Mouse (Mus musculus): Measurements from ENCODE around the gene Lrp4. TPM values are rescaled to one million over a fixed set of nuclear protein-coding genes. Genes with fewer than 3 reads are reported as not detected.

The Lrp4 gene
- total RNA-seq (2021): 10 to 100 TPM; 14.4 to 15.4 TPM

DNA sequence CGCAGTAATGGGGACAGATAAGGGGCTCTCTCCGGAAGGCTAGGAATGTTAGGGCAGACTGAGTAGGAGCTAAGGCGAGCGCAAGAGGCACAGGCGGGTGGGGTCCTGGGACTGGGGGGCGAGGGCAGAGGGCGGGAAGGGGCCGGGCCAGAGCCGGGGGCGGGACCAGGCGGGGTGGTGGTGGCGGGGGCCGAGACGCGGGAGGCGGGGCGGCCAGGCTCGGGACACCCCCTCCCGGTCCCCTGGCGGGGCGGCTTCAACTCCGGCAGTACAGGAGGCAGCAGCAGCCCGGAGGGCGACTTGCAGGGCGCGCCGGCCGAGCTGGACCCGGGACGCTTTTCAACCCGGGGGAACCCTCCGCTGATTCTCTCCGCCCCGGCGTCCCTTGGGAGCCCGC, at the start of gene Lrp4:
TSS of gene Lrp4 (plus strand) at position 253 of the 397 bp plus-strand sequence.
- intact Hi-C loops (cut with DNase I): no loop called here
- DNase-seq: peak; percentile 58

- intact Hi-C loops (cut with DNase I): no loop called here
- DNase-seq: no peak
Observed at GRCm38 (mm10) chr2:91408031-91408430, 49.3 kb upstream of the Lrp4 start.

DNA sequence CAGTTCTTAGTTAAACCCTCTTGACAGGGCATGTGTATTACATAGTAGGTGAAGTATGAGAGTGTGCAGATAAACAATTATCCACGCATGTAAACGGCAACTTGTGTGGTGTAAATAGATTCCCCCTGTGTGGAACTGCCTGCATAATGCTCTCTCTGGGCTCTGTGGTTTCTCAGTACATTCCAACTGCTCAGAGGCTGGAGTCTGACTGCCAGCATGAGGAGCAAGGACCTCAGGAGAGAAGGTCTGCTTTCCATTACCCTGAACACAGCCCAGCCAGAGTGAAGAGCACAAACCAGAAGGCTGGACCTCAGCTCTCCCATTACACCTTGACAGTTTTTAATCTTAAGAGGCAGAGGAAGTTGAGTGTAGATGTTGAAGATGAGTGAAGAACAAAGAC, 45.8 kb upstream of the Lrp4 start:
- intact Hi-C loops (cut with DNase I): no loop called here
- no peak for DNase-seq

DNA sequence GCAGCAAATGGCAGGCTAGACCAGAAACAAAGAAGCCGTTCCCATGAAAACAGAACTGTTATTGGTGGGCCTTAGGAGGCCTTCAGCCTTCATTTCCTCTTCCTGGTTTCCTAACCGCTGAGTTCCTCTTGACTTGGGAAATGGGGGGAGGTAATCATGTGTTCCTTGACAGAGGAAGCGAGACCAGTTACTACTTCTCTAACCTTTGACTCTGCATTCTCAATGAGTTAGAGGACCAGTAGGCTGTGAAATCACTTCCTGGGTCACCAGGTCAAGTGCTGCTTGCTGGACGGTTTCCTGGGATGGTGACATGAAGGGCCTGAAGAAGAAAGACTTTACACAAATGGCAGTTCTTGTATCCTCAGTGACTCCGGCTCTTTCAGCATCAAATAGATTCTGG, 45.0 kb upstream of the Lrp4 start:
- no peak for DNase-seq
- intact Hi-C loops (cut with DNase I): no loop called here

- intact Hi-C loops (cut with DNase I): no loop called here
- DNase-seq: no peak
Observed at GRCm38 (mm10) chr2:91413811-91414210, 43.5 kb upstream of the Lrp4 start.

- DNase-seq: no peak
- intact Hi-C loops (cut with DNase I): no loop called here
Observed at GRCm38 (mm10) chr2:91421641-91422040, 35.7 kb upstream of the Lrp4 start.

- intact Hi-C loops (cut with DNase I): no loop called here
- no peak for DNase-seq
Observed at GRCm38 (mm10) chr2:91424061-91424720, 33.1 kb upstream of the Lrp4 start.

DNA sequence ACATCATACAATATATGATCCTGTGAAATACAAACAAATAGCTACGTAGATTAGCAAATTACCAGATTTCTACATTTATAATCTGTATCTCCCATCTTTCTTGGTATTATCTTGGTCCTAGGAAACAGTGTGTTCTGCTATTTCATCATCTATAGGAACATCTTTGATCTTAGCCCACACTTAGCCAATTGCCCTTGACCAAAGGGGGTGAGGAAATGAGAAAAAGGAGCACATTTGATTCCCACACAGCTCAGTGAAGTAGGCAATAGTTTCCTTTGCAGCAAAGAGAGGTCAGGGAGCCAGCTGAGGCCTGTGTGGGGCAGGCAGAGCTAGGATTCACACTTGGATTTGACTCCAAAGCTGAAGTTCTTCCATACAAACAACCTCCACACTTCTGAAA, 31.0 kb upstream of the Lrp4 start:
- no peak for DNase-seq
- intact Hi-C loops (cut with DNase I): no loop called here

GRCm38 (mm10) chr2:91429146-91429545, 28.2 kb upstream of the Lrp4 start:
- no peak for DNase-seq
- intact Hi-C loops (cut with DNase I): no loop called here

DNA sequence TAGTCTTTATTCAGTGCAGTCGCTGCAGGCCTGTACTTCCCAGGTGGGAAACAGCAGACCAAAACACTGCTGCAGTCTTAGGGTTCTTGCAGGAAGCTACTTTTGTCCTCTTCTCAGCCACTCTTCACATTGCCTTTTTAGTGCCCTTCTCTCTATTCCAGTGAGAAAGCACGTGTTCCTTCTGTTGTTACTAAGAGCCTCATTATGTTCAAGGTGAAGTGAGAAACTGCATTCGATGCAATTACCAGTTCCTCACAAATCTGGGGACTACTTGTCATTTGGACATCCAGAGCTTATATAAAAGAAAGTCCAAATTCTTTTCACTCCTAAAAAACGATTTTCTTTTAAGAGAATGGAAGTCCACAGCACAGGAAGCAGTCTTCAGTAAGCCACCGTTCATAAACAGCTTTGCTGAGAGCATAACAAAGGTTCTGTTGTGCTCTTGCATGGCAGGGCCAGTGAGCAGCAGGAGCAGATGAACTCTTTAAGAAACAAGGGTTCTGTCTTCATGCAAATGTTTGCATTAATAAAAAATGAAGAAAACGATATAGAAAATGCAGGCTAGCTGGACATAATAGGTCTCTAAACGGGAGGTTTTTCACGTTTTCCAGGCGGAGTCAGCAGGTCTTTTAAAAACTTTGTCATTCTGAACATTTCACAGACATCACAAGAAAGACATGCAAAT, 27.3 kb upstream of the Lrp4 start:
- DNase-seq: no peak
- intact Hi-C loops (cut with DNase I): loop anchor here (10.0 kb wide), 1 partner anchor 75 kb away; no protein-coding TSS in a partner anchor

DNA sequence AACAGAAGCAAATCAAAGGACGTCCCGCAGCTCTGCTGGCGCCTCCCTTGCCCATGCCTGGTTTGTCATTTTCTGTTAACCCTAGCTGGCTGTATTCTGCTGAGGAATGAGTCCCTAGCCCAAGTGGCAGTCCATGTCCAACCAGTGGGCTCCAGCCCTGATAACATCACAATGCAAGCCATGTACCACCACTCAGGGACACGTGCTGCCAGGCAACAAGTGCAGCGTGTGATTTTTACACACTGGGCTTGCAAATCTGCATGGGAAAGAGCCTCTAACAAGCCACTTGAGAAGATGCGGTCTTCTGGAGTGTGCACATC, 26.8 kb upstream of the Lrp4 start:
- DNase-seq: peak; percentile 57
- intact Hi-C loops (cut with DNase I): loop anchor here (10.0 kb wide), 1 partner anchor 76 kb away; no protein-coding TSS in a partner anchor

GRCm38 (mm10) chr2:91436713-91437112, 20.6 kb upstream of the Lrp4 start:
- no peak for DNase-seq
- intact Hi-C loops (cut with DNase I): loop anchor here (10.0 kb wide), 1 partner anchor 82 kb away; no protein-coding TSS in a partner anchor

- DNase-seq: no peak
- intact Hi-C loops (cut with DNase I): loop anchor here (10.0 kb wide), 1 partner anchor 82 kb away; no protein-coding TSS in a partner anchor
Observed at GRCm38 (mm10) chr2:91437116-91437815, 20.0 kb upstream of the Lrp4 start.

GRCm38 (mm10) chr2:91439271-91439670, 18.0 kb upstream of the Lrp4 start:
- intact Hi-C loops (cut with DNase I): loop anchor here (10.0 kb wide), 1 partner anchor 84 kb away; no protein-coding TSS in a partner anchor
- no peak for DNase-seq

GRCm38 (mm10) chr2:91439876-91440275, 17.4 kb upstream of the Lrp4 start:
- DNase-seq: no peak
- intact Hi-C loops (cut with DNase I): loop anchor here (10.0 kb wide), 1 partner anchor 85 kb away; no protein-coding TSS in a partner anchor

GRCm38 (mm10) chr2:91440686-91441085, 16.6 kb upstream of the Lrp4 start:
- intact Hi-C loops (cut with DNase I): no loop called here
- no peak for DNase-seq

DNA sequence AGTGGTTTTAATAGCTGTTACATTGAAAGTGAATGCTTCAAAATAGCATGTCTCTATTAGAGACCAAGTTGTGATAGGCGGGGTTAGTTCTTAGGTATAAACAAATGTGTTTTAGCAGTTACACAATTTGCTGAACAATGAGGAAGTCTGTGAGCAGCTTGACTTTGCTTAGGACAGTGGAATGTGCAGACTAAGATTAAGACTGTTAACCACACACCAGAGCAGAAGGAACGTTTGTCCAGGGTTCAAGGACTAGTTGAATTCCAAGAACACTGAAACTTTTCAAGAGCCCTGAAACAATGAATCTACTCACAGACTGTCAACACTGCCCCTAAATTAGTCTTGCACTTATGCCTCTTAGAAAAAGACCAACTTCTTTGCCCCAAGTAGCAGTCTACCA, 15.6 kb upstream of the Lrp4 start:
- no peak for DNase-seq
- intact Hi-C loops (cut with DNase I): no loop called here

GRCm38 (mm10) chr2:91442241-91442640, 15.1 kb upstream of the Lrp4 start:
- intact Hi-C loops (cut with DNase I): no loop called here
- DNase-seq: no peak

DNA sequence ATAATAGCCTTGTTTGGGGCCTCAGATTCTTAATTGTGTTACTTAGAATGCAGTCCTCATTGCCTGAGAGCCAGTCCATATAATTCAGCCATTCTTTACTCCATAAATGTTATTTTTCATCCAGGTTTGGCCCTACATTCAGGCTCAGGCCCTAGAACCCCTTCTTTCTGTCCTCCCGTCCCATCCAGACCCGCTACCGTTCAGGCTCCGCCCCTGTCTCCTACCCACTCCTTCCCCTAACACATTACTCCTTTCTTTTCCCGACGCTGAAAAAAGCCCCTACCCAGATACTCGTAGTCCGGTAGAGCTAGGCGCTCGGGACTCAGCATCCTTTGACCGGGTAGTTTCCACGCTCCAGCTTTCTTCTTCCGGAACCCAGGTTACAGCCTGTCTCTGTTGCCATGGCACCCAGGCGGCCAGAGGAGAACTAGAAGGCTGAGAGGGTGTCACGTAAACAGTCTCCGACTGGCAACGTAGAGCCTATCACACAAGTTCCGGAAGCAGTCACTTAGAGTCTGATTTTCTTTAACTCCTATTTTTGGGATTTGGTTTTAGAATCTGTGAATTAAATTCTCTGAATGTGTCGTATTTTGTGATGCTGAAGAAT, 12.9 kb upstream of the Lrp4 start, which contains the start of gene 1110051M20Rik:
TSS of gene 1110051M20Rik (minus strand) at position 419 of the 607 bp plus-strand sequence.
- intact Hi-C loops (cut with DNase I): no loop called here
- peak; percentile 92 for DNase-seq

DNA sequence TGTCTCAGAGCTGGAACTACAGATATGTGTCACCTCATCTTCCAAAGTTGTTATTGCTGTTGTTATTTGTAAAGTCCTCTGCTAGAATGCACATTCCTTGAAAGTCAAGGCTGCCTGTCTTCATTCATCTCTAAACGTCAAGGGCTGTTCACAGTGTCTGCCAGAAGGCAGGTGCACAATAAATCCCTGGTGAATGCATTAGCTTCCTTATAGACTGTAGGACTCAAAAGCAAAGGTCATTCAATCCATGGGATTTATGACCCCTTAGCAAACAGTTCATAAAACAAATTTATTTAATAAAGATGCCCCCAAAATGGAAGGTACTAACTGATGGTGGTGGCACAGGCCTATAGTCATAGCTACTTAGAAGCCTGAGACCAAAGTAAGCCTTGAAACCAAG, 7.6 kb upstream of the Lrp4 start:
- DNase-seq: no peak
- intact Hi-C loops (cut with DNase I): no loop called here

- DNase-seq: no peak
- intact Hi-C loops (cut with DNase I): no loop called here
Observed at GRCm38 (mm10) chr2:91450316-91450715, 7.0 kb upstream of the Lrp4 start.

All from left cerebral cortex, postnatal 4 days (tissue).